Mouse (Mus musculus): ENCODE results near the gene Rexo4. TPM values are rescaled to one million over a fixed set of nuclear protein-coding genes. Genes with fewer than 3 reads are reported as not detected.

The Rexo4 gene
- polyA plus RNA-seq (2017; shearing (Covaris generic)) = 79.3 TPM

DNA sequence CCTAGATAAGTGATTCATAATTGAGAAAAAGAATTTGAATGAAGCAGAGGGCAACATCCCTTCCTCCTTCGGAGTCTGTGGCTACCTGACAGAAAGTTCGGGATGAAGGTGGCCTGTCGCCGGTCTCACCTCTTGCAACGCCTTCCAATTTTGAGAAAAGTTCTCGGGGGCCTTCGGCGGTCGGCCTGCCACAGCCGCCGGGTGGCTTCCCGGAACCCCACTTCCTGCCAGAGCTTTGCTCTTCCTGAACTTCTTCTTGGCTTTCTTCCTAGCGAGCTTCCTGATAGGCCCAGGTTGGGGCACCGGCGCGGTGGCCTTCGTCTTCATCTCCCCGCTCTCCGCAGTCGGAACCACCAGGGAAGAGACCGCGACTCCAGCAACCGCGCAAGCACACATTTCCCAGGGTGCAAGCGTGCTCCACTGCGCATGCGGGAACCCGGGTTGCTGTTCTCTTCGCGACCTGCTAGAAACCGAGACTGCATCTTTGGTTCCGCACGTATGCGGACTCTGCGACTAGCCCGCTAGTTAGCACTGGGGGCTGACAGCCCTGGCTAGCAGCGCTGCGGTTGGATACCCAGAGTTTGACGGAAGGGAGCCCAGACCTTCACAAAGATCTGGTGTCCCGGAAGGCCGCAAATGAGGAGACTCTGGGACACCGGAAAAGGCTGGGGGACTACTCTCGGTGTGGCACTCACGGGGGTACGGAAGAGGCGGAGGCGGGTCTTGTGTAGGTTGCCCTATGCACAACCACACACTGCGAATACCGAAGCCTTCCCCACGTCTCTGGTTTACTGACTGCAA lies at the start of gene Rexo4:
Rexo4 (minus strand) TSS at position 464 of the 801 bp plus-strand sequence.

DNA sequence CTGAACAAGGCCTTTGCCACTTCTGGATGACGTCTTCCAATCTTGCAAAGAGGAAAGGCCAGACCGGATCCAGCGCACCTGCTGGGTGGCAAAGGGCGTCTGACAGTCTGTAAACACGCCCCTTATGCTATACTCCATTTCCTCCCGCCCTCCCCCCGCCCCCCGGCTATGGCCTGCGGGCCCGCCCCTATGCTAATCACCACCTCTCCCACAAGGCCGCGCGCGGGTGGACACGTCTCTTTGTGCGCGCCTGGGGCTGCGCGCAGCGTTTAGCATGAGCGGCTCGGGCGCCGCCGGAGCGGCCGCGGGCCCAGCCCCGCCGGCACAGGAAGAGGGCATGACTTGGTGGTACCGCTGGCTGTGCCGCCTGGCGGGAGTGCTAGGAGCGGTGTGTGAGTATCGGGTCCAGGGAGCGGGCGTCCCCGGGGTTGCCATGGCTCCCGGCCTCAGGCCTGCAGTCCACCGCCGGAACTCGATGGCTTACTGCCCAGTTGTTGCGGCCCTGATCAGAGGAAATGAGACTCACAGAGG lies 45.6 kb upstream of the Rexo4 start, which contains the start of gene Cacfd1:
Cacfd1 (plus strand) TSS at position 213 of the 531 bp plus-strand sequence.

DNA sequence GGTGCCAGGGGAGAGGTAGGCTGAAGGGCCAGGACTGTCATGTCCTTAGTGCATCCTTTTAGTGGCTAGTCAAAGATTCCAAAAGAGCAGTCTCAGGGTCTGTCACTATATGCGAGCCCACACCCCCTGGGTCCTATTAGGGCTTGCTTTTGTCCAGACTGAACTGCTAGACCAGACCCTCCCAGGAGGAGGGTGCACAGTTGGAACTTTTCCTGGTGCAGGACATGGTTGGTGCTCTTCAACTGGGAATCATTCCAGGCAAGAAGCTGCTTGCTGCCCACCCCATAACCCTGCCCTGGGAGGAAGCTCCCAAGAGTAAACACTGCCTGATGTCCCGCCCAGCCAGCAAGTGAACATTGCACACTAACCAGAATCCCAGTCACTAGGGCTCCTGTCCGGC lies 8.9 kb upstream of the Rexo4 start, which contains the start of gene Adamts13:
Adamts13 (plus strand) TSS at position 301 of the 400 bp plus-strand sequence.

DNA sequence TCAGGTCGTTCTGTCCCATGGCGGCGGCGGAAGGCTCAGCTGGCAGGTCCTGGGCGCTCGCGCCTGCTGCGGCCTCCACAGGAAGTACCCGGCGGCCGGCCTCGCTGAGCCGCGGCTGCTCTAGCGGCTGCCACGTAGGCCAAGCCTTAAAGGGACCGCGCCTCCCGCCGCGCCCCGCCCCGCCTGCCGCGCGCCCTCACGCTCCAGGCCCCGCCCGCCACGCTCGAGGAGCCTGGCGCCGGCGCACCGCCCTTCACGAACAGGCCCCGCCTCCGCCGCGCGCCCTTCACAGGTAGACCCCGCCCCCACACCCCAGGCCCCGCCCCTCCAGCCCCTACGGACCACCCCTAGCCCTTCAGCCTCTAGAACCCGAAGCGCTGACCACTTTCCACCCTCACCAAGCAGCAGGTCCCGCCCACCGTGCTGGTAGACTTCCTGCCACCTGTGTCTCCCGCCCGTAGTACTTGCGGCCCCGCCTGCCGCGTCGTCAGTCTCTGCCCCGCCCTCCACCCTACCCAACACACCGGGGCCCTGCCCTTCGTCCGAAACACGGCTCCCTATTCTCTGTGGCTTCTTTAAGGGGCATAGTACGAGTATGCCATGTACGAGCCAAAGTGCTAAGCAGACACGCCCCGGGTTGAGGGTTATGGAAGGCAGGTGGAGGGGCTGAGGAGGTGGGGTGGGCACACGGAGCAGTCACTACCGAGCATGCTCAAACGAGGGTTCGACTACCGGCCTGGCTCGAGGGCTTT lies 30.7 kb downstream of the Rexo4 start, which contains the start of the genes Surf4 and Stkld1:
Surf4 (minus strand) TSS at position 625 of the 752 bp plus-strand sequence.
Stkld1 (plus strand) TSS at position 744 of the 752 bp plus-strand sequence.

DNA sequence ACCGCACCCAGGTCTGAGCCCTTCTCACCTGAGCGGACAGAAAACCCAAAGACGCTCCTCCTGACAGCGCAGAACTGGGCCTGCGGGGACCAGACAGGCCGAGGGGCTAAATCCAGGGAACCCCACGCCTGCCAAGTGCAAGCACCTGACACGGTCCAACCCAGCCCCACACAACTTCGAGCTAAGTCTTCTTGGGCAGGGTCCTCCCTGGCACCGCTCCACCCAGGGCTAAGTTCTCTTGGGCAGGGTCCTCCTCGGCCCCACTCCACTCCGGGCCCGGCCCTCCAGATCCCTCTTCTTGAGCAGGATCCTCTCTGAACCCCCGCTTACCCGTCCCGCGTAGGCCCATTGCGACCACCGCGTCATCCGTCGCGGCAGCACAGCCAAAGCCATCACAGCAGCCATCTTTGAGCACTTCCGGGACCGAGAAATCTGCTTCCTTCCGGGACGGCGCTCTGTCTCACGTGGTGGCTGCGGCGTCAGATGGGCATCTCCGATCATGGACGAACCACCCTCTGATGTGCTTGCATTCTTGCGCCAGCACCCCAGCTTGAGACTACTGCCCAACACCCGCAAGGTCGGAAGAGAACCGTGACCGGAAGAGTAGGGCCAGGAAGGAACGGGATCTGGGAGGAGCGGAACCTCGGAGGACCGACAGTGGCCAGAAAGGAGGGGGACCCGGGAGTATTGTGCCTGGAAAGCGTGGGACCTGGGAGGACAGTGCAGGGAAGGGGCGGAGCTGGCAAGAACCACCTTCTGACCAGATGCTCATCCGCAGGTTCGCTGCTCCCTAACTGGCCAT lies 48.1 kb downstream of the Rexo4 start, which contains the start of the genes Surf2 and Surf1:
Surf2 (plus strand) TSS at position 441 of the 802 bp plus-strand sequence.
Surf1 (minus strand) TSS at position 604 of the 802 bp plus-strand sequence.

DNA sequence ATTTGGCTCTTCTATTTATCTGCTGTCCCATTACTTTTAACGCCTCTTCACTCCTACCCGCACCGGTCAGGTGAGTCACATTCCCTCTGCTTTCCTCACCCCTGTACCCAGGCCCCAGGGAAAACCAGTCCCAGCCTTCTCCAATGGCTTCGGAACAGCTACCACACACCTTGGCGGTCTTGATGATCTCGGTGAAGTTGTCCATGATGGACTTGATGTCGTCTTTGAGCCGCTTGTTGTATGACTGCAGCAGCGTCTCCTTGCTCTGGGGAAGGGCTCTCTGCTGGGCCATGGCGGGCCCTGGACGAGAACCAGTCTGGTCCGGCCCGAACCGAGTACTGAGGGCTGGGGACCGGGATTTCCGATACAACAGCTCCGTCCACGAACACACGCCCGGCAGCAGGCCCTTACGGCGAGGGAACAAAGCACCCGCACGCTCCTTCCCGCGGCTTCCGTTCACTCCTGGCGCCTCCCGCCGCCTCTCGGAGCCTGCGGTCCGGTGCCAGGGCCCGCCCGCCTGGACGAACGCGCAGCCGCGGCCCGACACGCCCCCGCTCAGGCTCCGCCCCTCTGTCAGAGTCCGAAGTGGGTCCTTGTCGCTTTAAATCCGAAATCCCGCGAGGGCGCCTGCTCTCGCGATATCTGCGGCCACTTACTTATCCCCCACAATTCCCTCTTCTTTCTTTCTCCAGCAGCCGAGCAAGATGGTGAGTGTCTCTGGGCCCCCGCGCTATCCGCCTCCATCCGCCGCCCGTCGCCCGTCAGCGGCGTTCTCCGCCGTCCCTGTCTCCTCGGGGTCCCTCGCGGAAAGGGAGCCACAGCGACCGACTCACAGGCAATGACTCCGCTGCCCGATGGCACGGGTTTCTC lies 53.8 kb downstream of the Rexo4 start, which contains the start of the genes Med22 and Rpl7a:
Med22 (minus strand) TSS at position 554 of the 870 bp plus-strand sequence.
Rpl7a (plus strand) TSS at position 641 of the 870 bp plus-strand sequence.

Other genes starting within 250 kb of the Rexo4 start
- not detected for gene Abo, start 99.4 kb downstream of the Rexo4 start, polyA plus RNA-seq (2017; shearing (Covaris generic))
- gene Surf6, start 61.5 kb downstream of the Rexo4 start, polyA plus RNA-seq (2017; shearing (Covaris generic)) = 51.6 TPM
- 39.5 TPM for gene Med22, start 53.7 kb downstream of the Rexo4 start, polyA plus RNA-seq (2017; shearing (Covaris generic))
- gene Rpl7a, start 53.6 kb downstream of the Rexo4 start, polyA plus RNA-seq (2017; shearing (Covaris generic)) = 363 TPM
- 83.9 TPM for gene Surf2, start 48.0 kb downstream of the Rexo4 start, polyA plus RNA-seq (2017; shearing (Covaris generic))
- 120 TPM for gene Surf1, start 47.9 kb downstream of the Rexo4 start, polyA plus RNA-seq (2017; shearing (Covaris generic))
- 148 TPM for gene Surf4, start 30.5 kb downstream of the Rexo4 start, polyA plus RNA-seq (2017; shearing (Covaris generic))
- gene Stkld1, start 30.3 kb downstream of the Rexo4 start, polyA plus RNA-seq (2017; shearing (Covaris generic)) = 0.25 TPM
- gene Adamts13, start 9.0 kb upstream of the Rexo4 start, polyA plus RNA-seq (2017; shearing (Covaris generic)) = not detected
- 21.8 TPM for gene Cacfd1, start 45.5 kb upstream of the Rexo4 start, polyA plus RNA-seq (2017; shearing (Covaris generic))
- gene Slc2a6, start 63.6 kb upstream of the Rexo4 start, polyA plus RNA-seq (2017; shearing (Covaris generic)) = 3.6 TPM
- gene Mymk, start 107.8 kb upstream of the Rexo4 start, polyA plus RNA-seq (2017; shearing (Covaris generic)) = not detected
- 0.26 TPM for gene Adamtsl2, start 115.0 kb upstream of the Rexo4 start, polyA plus RNA-seq (2017; shearing (Covaris generic))
- gene Fam163b, start 178.1 kb upstream of the Rexo4 start, polyA plus RNA-seq (2017; shearing (Covaris generic)) = not detected
- 0.17 TPM for gene Dbh, start 200.8 kb upstream of the Rexo4 start, polyA plus RNA-seq (2017; shearing (Covaris generic))

All from CD4-positive, CD25-positive, alpha-beta regulatory T cell, adult 9 weeks (primary cell).